Mouse (Mus musculus) spleen, adult 2 months (tissue): Measurements from ENCODE around the gene Rheb. TPM values are rescaled to one million over a fixed set of nuclear protein-coding genes. Genes with fewer than 3 reads are reported as not detected.
"Not testable (repeated sequence)": the region's sequence is repeated elsewhere in the genome, so short reads cannot be mapped to it uniquely, and the experiment has no call there.

Experiments
- DNase-seq, 2 experiments: peaks; one replicate each; pipeline versions ENCODE4 v3.0.0 to v3.0.0-alpha.2; 2012 to 2021; ENCODE audit warnings: low spot score in 2 of 2, low read depth in 1 of 2
- H3K27ac ChIP-seq: fragments of 200-500 bp; 2 replicates; pipeline ENCODE4 v1.5.1; 2012; ENCODE audit warnings: low read length, inconsistent platforms; ENCODE audit not compliant: insufficient read depth
- H3K27me3 ChIP-seq: fragments of 200-500 bp; 2 replicates; pipeline ENCODE4 v1.6.1; 2012; ENCODE audit warnings: mild to moderate bottlenecking, moderate library complexity, low read length, inconsistent platforms; ENCODE audit not compliant: control insufficient read depth, insufficient read depth
- H3K36me3 ChIP-seq: fragments of 200-500 bp; 2 replicates; pipeline ENCODE4 v1.6.1; 2012; ENCODE audit warnings: mild to moderate bottlenecking, low read length, inconsistent platforms; ENCODE audit not compliant: control insufficient read depth, insufficient read depth
- H3K4me1 ChIP-seq: fragments of 200-500 bp; 2 replicates; pipeline ENCODE4 v1.6.1; 2011; ENCODE audit warnings: inconsistent platforms; ENCODE audit not compliant: control insufficient read depth, insufficient read depth, insufficient read length
- H3K4me3 ChIP-seq: fragments of 200-500 bp; 2 replicates; pipeline ENCODE4 v1.5.1; 2011; ENCODE audit warnings: mild to moderate bottlenecking, inconsistent platforms; ENCODE audit not compliant: insufficient read depth, insufficient read length; ENCODE audit errors: extremely low read depth
- CTCF ChIP-seq: fragments of 200-500 bp; IDR thresholded peaks from 2 replicates; pipeline ENCODE4 v1.5.1; 2011; ENCODE audit warnings: mild to moderate bottlenecking, inconsistent platforms; ENCODE audit not compliant: insufficient read depth, insufficient read length, insufficient replicate concordance; ENCODE audit errors: extremely low read depth
- POLR2A ChIP-seq: fragments of 200-500 bp; IDR thresholded peaks from 2 replicates; pipeline ENCODE4 v1.6.1; 2011; ENCODE audit warnings: low read depth, low read length, inconsistent platforms
- WGBS: fragments of 180-500 bp; shearing (Covaris S2); methylation state at CpG from one replicate; pipeline ENCODE4 v1.1.7; 2018; 5-methylcytosine and 5-hydroxymethylcytosine counted together
- polyA plus RNA-seq: library from polyadenylated mRNA; depleted of rRNA; stranded (reverse); fragments of >200 nt; gene quantifications from 2 replicates; pipeline ENCODE4 v1.2.3, GENCODE M21; 2012

Rheb gene
- polyA plus RNA-seq, 1 experiment = 12.7 TPM

- DNase-seq = no peak
These were observed 18.4 kb upstream of the Rheb start for GRCm38 (mm10) chr5:24860635-24861448.

GRCm38 (mm10) chr5:24859771-24860540, 17.5 kb upstream of the Rheb start:
- H3K36me3 ChIP-seq = peaks cover 4% of the 10 kb centered on the region; the same call in 1 of the 2 replicates
- H3K4me1 ChIP-seq = no peaks in the 10 kb centered on the region
- H3K27me3 ChIP-seq = no peaks in the 10 kb centered on the region
- no peak for DNase-seq
- TF ChIP-seq CTCF (no peak), POLR2A (no peak)
- 73% methylated on average over 3 of the region's 3 CpGs for WGBS
- no peak overlapping the region for H3K27ac ChIP-seq
- no peak overlapping the region for H3K4me3 ChIP-seq

More at GRCm38 (mm10) chr5:24860635-24861448, 18.4 kb upstream of the Rheb start:
- TF ChIP-seq POLR2A = no peak
- no peak for TF ChIP-seq CTCF
- 83% methylated on average over 13 of the region's 13 CpGs for WGBS
- Histone ChIP-seq H3K27ac (no peak overlapping the region), H3K36me3 (peaks cover 4% of the 10 kb centered on the region; the same call in 1 of the 2 replicates), H3K27me3 (no peaks in the 10 kb centered on the region), H3K4me3 (no peak overlapping the region), H3K4me1 (no peaks in the 10 kb centered on the region)

GRCm38 (mm10) chr5:24854827-24855600, 12.6 kb upstream of the Rheb start:
- Histone ChIP-seq H3K4me3 (no peak overlapping the region), H3K27ac (no peak overlapping the region), H3K36me3 (no peaks in the 10 kb centered on the region), H3K4me1 (no peaks in the 10 kb centered on the region), H3K27me3 (no peaks in the 10 kb centered on the region)
- no peak for DNase-seq
- WGBS = 76% methylated on average over 3 of the region's 3 CpGs
- TF ChIP-seq CTCF (no peak), POLR2A (no peak)

- DNase-seq = no peak
- Histone ChIP-seq H3K36me3 (no peaks in the 10 kb centered on the region), H3K27me3 (no peaks in the 10 kb centered on the region), H3K4me3 (no peak overlapping the region), H3K4me1 (no peaks in the 10 kb centered on the region), H3K27ac (no peak overlapping the region)
- 95% methylated on average over 3 of the region's 3 CpGs for WGBS
- TF ChIP-seq CTCF (no peak), POLR2A (no peak)
These were observed 11.8 kb upstream of the Rheb start for GRCm38 (mm10) chr5:24854256-24854655.

- 94% methylated on average over 14 of the region's 14 CpGs for whole genome bisulfite sequencing
- H3K27me3 ChIP-seq = not testable (repeated sequence)
These were observed 5.8 kb upstream of the Rheb start for GRCm38 (mm10) chr5:24848261-24848660.

GRCm38 (mm10) chr5:24843841-24844240, 1.4 kb upstream of the Rheb start:
- DNase-seq = peak in 1 of 2 experiments; percentile 18

More at GRCm38 (mm10) chr5:24848261-24848660, 5.8 kb upstream of the Rheb start:
- H3K4me3 ChIP-seq, H3K27ac ChIP-seq, H3K4me1 ChIP-seq, H3K36me3 ChIP-seq, DNase-seq: not testable (repeated sequence)

More at GRCm38 (mm10) chr5:24843841-24844240, 1.4 kb upstream of the Rheb start:
- peaks cover 15% of the 10 kb centered on the region; the same call in 1 of the 2 replicates for H3K4me1 ChIP-seq
- no peaks in the 10 kb centered on the region for H3K27me3 ChIP-seq
- 52% methylated on average over 5 of the region's 5 CpGs for WGBS
- H3K4me3 ChIP-seq = no peak overlapping the region
- no peaks in the 10 kb centered on the region for H3K36me3 ChIP-seq
- H3K27ac ChIP-seq = no peak overlapping the region
- TF ChIP-seq CTCF (no peak), POLR2A (no peak)
